Mouse (Mus musculus) forebrain, embryonic 11.5 days (tissue): ENCODE results near the gene Nwd1. TPM values are rescaled to one million over a fixed set of nuclear protein-coding genes. Genes with fewer than 3 reads are reported as not detected.
"Not testable (repeated sequence)": the region's sequence is repeated elsewhere in the genome, so short reads cannot be mapped to it uniquely, and the experiment has no call there.

Experiments used
- ATAC-seq: fragments of 200-750 bp; cut with Nextera tagmentation; replicated peaks from 2 replicates; pipeline ENCODE4 v1.8.0; 2017; ENCODE audit warnings: moderate TSS enrichment; ENCODE audit not compliant: low FRiP score
- DNase-seq: peaks from one replicate; pipeline ENCODE4 v3.0.0-alpha.2; 2017; ENCODE audit warnings: low spot score
- H3K27ac ChIP-seq: fragments of 300-500 bp; sonication (generic); 2 replicates; pipeline ENCODE4 v1.5.1; 2014; ENCODE audit warnings: low read depth, low read length
- H3K27me3 ChIP-seq: fragments of 300-500 bp; sonication (generic); 2 replicates; pipeline ENCODE4 v1.6.1; 2014; ENCODE audit warnings: mild to moderate bottlenecking, low read length, mixed read lengths; ENCODE audit not compliant: control insufficient read depth, insufficient read depth
- H3K36me3 ChIP-seq: fragments of 300-500 bp; sonication (generic); 2 replicates; pipeline ENCODE4 v1.6.1; 2014; ENCODE audit warnings: mild to moderate bottlenecking, low read length, moderate library complexity, mixed read lengths; ENCODE audit not compliant: control insufficient read depth, insufficient read depth
- H3K4me1 ChIP-seq: fragments of 300-500 bp; sonication (generic); replicated peaks from 2 replicates; pipeline ENCODE4 v1.6.1; 2014; ENCODE audit warnings: low read length, mixed read lengths; ENCODE audit not compliant: control insufficient read depth, insufficient read depth
- H3K4me2 ChIP-seq: fragments of 300-500 bp; sonication (generic); 2 replicates; pipeline ENCODE4 v1.6.1; 2014; ENCODE audit warnings: low read depth, mild to moderate bottlenecking, low read length, moderate library complexity, mixed read lengths; ENCODE audit not compliant: severe bottlenecking
- H3K4me3 ChIP-seq: fragments of 300-500 bp; sonication (generic); 2 replicates; pipeline ENCODE4 v1.5.1; 2014; ENCODE audit warnings: low read depth, low read length
- H3K9ac ChIP-seq: fragments of 300-500 bp; sonication (generic); 2 replicates; pipeline ENCODE4 v1.6.1; 2014; ENCODE audit warnings: low read length
- H3K9me3 ChIP-seq: fragments of 300-500 bp; sonication (generic); 2 replicates; pipeline ENCODE4 v1.6.1; 2016; ENCODE audit warnings: low read length, mixed read lengths; ENCODE audit not compliant: control insufficient read depth
- WGBS: fragments of 180-500 bp; shearing (Covaris S2); extraction: QIAGEN DNeasy Blood & Tissue Kit; methylation state at CpG from one replicate; pipeline ENCODE4 v1.1.7; 2014; 5-methylcytosine and 5-hydroxymethylcytosine counted together
- polyA plus RNA-seq: library from polyadenylated mRNA; unstranded; fragments of >200 nt; fragmentation: Nextera tagmentation; extraction: Ambion mirVana; gene quantifications from 2 replicates; pipeline ENCODE4 v1.2.1, GENCODE M21; 2014

Nwd1 gene
- polyA plus RNA-seq, 1 experiment from 2014 or later: 0.19 TPM

- Histone ChIP-seq H3K36me3 (no peaks in the 10 kb centered on the region), H3K9me3 (no peaks in the 10 kb centered on the region), H3K27me3 (no peaks in the 10 kb centered on the region), H3K4me1 (no peaks in the 10 kb centered on the region), H3K9ac (no peak overlapping the region), H3K4me3 (no peak overlapping the region), H3K4me2 (no peak overlapping the region), H3K27ac (no peak overlapping the region)
- ATAC-seq (peak; percentile 51; the same call in 1 of the 2 replicates), DNase-seq (peak; percentile 77)
- WGBS: 8% methylated on average over 3 of the region's 3 CpGs
Measured at GRCm38 (mm10) chr8:72680133-72680532, 33.6 kb downstream of the Nwd1 start.

- H3K4me3 ChIP-seq: no peak overlapping the region
- no peak overlapping the region for H3K27ac ChIP-seq
- 96% methylated on average over 4 of the region's 4 CpGs for WGBS
- no peaks in the 10 kb centered on the region for H3K9me3 ChIP-seq
- no peak overlapping the region for H3K4me2 ChIP-seq
- ATAC-seq (no peak), DNase-seq (no peak)
- H3K4me1 ChIP-seq: no peaks in the 10 kb centered on the region
- H3K27me3 ChIP-seq: no peaks in the 10 kb centered on the region
- no peaks in the 10 kb centered on the region for H3K36me3 ChIP-seq
- no peak overlapping the region for H3K9ac ChIP-seq
Measured at GRCm38 (mm10) chr8:72682051-72682687, 35.7 kb downstream of the Nwd1 start.

- Histone ChIP-seq H3K4me3 (no peak overlapping the region), H3K27ac (no peak overlapping the region), H3K4me2 (no peak overlapping the region), H3K9me3 (no peaks in the 10 kb centered on the region), H3K27me3 (no peaks in the 10 kb centered on the region), H3K4me1 (no peaks in the 10 kb centered on the region), H3K9ac (no peak overlapping the region), H3K36me3 (no peaks in the 10 kb centered on the region)
- no peak for ATAC-seq
- 48% methylated on average over 2 of the region's 2 CpGs for WGBS
- DNase-seq: no peak
Measured at GRCm38 (mm10) chr8:72683010-72683521, 36.6 kb downstream of the Nwd1 start.

- H3K9me3 ChIP-seq, H3K36me3 ChIP-seq, H3K4me3 ChIP-seq, H3K9ac ChIP-seq, DNase-seq, H3K27me3 ChIP-seq, H3K4me2 ChIP-seq, H3K4me1 ChIP-seq, ATAC-seq, H3K27ac ChIP-seq: not testable (repeated sequence)
- 90% methylated on average over 5 of the region's 5 CpGs for WGBS
Measured at GRCm38 (mm10) chr8:72683572-72684099, 37.1 kb downstream of the Nwd1 start.

- DNase-seq (no peak), ATAC-seq (no peak)
- no peak overlapping the region for H3K27ac ChIP-seq
- H3K9me3 ChIP-seq: no peaks in the 10 kb centered on the region
- no peaks in the 10 kb centered on the region for H3K36me3 ChIP-seq
- H3K4me2 ChIP-seq: no peak overlapping the region
- WGBS: 91% methylated on average over 2 of the region's 2 CpGs
- H3K9ac ChIP-seq: no peak overlapping the region
- no peaks in the 10 kb centered on the region for H3K4me1 ChIP-seq
- no peak overlapping the region for H3K4me3 ChIP-seq
- no peaks in the 10 kb centered on the region for H3K27me3 ChIP-seq
Measured at GRCm38 (mm10) chr8:72698349-72698926, 51.9 kb downstream of the Nwd1 start.

GRCm38 (mm10) chr8:72712569-72712968 lies 66.1 kb downstream of the Nwd1 start:
- 59% methylated on average over 6 of the region's 6 CpGs for WGBS
- no peaks in the 10 kb centered on the region for H3K36me3 ChIP-seq

GRCm38 (mm10) chr8:72716594-72716993 lies 70.1 kb downstream of the Nwd1 start:
- Histone ChIP-seq H3K4me2 (no peak overlapping the region), H3K36me3 (no peaks in the 10 kb centered on the region), H3K27me3 (no peaks in the 10 kb centered on the region), H3K4me1 (no peaks in the 10 kb centered on the region), H3K27ac (no peak overlapping the region), H3K9me3 (no peaks in the 10 kb centered on the region), H3K9ac (no peak overlapping the region), H3K4me3 (no peak overlapping the region)
- no peak for ATAC-seq
- no peak for DNase-seq
- 90% methylated on average over 5 of the region's 5 CpGs for WGBS

More at GRCm38 (mm10) chr8:72712569-72712968, 66.1 kb downstream of the Nwd1 start:
- no peak overlapping the region for H3K4me2 ChIP-seq
- no peaks in the 10 kb centered on the region for H3K27me3 ChIP-seq
- no peak overlapping the region for H3K27ac ChIP-seq
- H3K9me3 ChIP-seq: no peaks in the 10 kb centered on the region
- no peak overlapping the region for H3K9ac ChIP-seq
- no peak for DNase-seq
- H3K4me3 ChIP-seq: no peak overlapping the region
- H3K4me1 ChIP-seq: no peaks in the 10 kb centered on the region
- ATAC-seq: no peak

- Histone ChIP-seq H3K27me3 (no peaks in the 10 kb centered on the region), H3K4me3 (no peak overlapping the region), H3K27ac (no peak overlapping the region), H3K4me1 (peaks cover 4% of the 10 kb centered on the region), H3K9ac (no peak overlapping the region), H3K4me2 (no peak overlapping the region), H3K36me3 (no peaks in the 10 kb centered on the region), H3K9me3 (no peaks in the 10 kb centered on the region)
- 36% methylated on average over 1 of the region's 1 CpGs for WGBS
- DNase-seq (no peak), ATAC-seq (no peak)
Measured at GRCm38 (mm10) chr8:72720541-72720940, 74.0 kb downstream of the Nwd1 start.
